Mouse (Mus musculus) liver, postnatal 0 days (tissue): ENCODE results near the gene Carmil3. TPM values are rescaled to one million over a fixed set of nuclear protein-coding genes. Genes with fewer than 3 reads are reported as not detected.

Experiments
- ATAC-seq: fragments of 200-750 bp; cut with Nextera tagmentation; 2 replicates; pipeline ENCODE4 v1.8.0; 2017; ENCODE audit warnings: mild to moderate bottlenecking, moderate library complexity
- DNase-seq: peaks from one replicate; pipeline ENCODE4 v3.0.0-alpha.2; 2016
- H3K27ac ChIP-seq: fragments of 300-500 bp; sonication (generic); 2 replicates; pipeline ENCODE4 v1.5.1; 2014; ENCODE audit warnings: antibody characterized with exemption, moderate library complexity, mild to moderate bottlenecking, low read depth
- H3K27me3 ChIP-seq: fragments of 300-500 bp; sonication (generic); 2 replicates; pipeline ENCODE4 v1.6.1; 2014; ENCODE audit warnings: low read length, control low read depth, mixed read lengths; ENCODE audit not compliant: insufficient read depth
- H3K36me3 ChIP-seq: fragments of 300-500 bp; sonication (generic); replicated peaks from 2 replicates; pipeline ENCODE4 v1.6.1; 2014; ENCODE audit warnings: mild to moderate bottlenecking, control low read depth, low read length, moderate library complexity, mixed read lengths; ENCODE audit not compliant: insufficient read depth
- H3K4me1 ChIP-seq: fragments of 300-500 bp; sonication (generic); 2 replicates; pipeline ENCODE4 v1.6.1; 2014; ENCODE audit warnings: antibody characterized with exemption, mild to moderate bottlenecking, control low read depth; ENCODE audit not compliant: insufficient read depth
- H3K4me2 ChIP-seq: fragments of 300-500 bp; sonication (generic); 2 replicates; pipeline ENCODE4 v1.6.1; 2014; ENCODE audit warnings: low read depth, mild to moderate bottlenecking, low read length, moderate library complexity, mixed read lengths
- H3K4me3 ChIP-seq: fragments of 300-500 bp; sonication (generic); 2 replicates; pipeline ENCODE4 v1.5.1; 2014; ENCODE audit warnings: low read depth, low read length
- H3K9ac ChIP-seq: fragments of 300-500 bp; sonication (generic); replicated peaks from 2 replicates; pipeline ENCODE4 v1.6.1; 2014; ENCODE audit warnings: mild to moderate bottlenecking, moderate library complexity
- H3K9me3 ChIP-seq: fragments of 300-500 bp; sonication (generic); 2 replicates; pipeline ENCODE4 v1.6.1; 2016; ENCODE audit warnings: mild to moderate bottlenecking, control low read depth, low read length, mixed read lengths
- CTCF ChIP-seq: sonication (generic); IDR thresholded peaks from 2 replicates; pipeline ENCODE4 v1.5.1; 2016; ENCODE audit warnings: antibody characterized with exemption, low read depth
- EP300 ChIP-seq: IDR thresholded peaks from 2 replicates; pipeline ENCODE4 v1.6.1; 2016; ENCODE audit warnings: antibody characterized with exemption, low read depth, mild to moderate bottlenecking
- WGBS: fragments of 180-500 bp; shearing (Covaris S2); extraction: QIAGEN DNeasy Blood & Tissue Kit; methylation state at CpG from one replicate; pipeline ENCODE4 v1.1.7; 2014; ENCODE audit not compliant: insufficient replicate concordance; 5-methylcytosine and 5-hydroxymethylcytosine counted together
- polyA plus RNA-seq: library from polyadenylated mRNA; unstranded; fragments of >200 nt; fragmentation: Nextera tagmentation; extraction: Ambion mirVana; gene quantifications from 2 replicates; pipeline ENCODE4 v1.2.1, GENCODE M21; 2015

Carmil3 gene
- polyA plus RNA-seq, 1 experiment from 2014 or later, result 0.08 TPM

GRCm38 (mm10) chr14:55526674-55527073 is 36.2 kb downstream of the Carmil3 start:
- Histone ChIP-seq H3K27me3 (peaks cover 25% of the 10 kb centered on the region), H3K4me2 (no peak overlapping the region), H3K9me3 (no peaks in the 10 kb centered on the region), H3K36me3 (no peaks in the 10 kb centered on the region), H3K27ac (no peak overlapping the region), H3K4me3 (no peak overlapping the region), H3K4me1 (peaks cover 4% of the 10 kb centered on the region; the same call in 1 of the 2 replicates), H3K9ac (no peak overlapping the region)
- DNase-seq, result no peak
- no peak for TF ChIP-seq CTCF
- no peak for TF ChIP-seq EP300
- no peak for ATAC-seq
- 65% methylated on average over 2 of the region's 2 CpGs for WGBS

- Histone ChIP-seq H3K27me3 (peaks cover 15% of the 10 kb centered on the region; the same call in 1 of the 2 replicates), H3K9me3 (no peaks in the 10 kb centered on the region), H3K27ac (no peak overlapping the region), H3K4me1 (peaks cover 4% of the 10 kb centered on the region; the same call in 1 of the 2 replicates), H3K9ac (no peak overlapping the region), H3K36me3 (no peaks in the 10 kb centered on the region), H3K4me3 (no peak overlapping the region), H3K4me2 (no peak overlapping the region)
- ATAC-seq (no peak), DNase-seq (peak; percentile 49)
- TF ChIP-seq EP300 (no peak), CTCF (peak; percentile 72)
- 14% methylated on average over 3 of the region's 3 CpGs for WGBS
Observed at GRCm38 (mm10) chr14:55527940-55528339, 37.5 kb downstream of the Carmil3 start.

GRCm38 (mm10) chr14:55536116-55536745 is 45.8 kb downstream of the Carmil3 start:
- Histone ChIP-seq H3K4me2 (no peak overlapping the region), H3K4me3 (no peak overlapping the region), H3K9me3 (no peaks in the 10 kb centered on the region), H3K9ac (no peak overlapping the region), H3K27ac (no peak overlapping the region), H3K4me1 (peaks cover 14% of the 10 kb centered on the region; the same call in 1 of the 2 replicates), H3K27me3 (no peaks in the 10 kb centered on the region), H3K36me3 (no peaks in the 10 kb centered on the region)
- ATAC-seq (no peak), DNase-seq (peak; percentile 75)
- 56% methylated on average over 6 of the region's 6 CpGs for WGBS
- TF ChIP-seq CTCF (peak; percentile 92), EP300 (no peak)

GRCm38 (mm10) chr14:55540067-55540786 is 49.8 kb downstream of the Carmil3 start, which contains the start of gene Pck2:
Gene Pck2, plus strand, starts transcription at chr14:55540266.
- no peaks in the 10 kb centered on the region for H3K27me3 ChIP-seq
- H3K9me3 ChIP-seq, result no peaks in the 10 kb centered on the region
- peak within 1 kb of the TSS; percentile 83 for H3K9ac ChIP-seq
- H3K27ac ChIP-seq, result peak within 1 kb of the TSS; percentile 89
- peak; percentile 92 for DNase-seq
- peaks cover 26% of the 10 kb centered on the region for H3K36me3 ChIP-seq
- peak; percentile 91 for ATAC-seq
- peak within 1 kb of the TSS; percentile 78 for H3K4me3 ChIP-seq
- TF ChIP-seq CTCF, result no peak
- TF ChIP-seq EP300, result peak; percentile 60; the same call in 1 of the 2 replicates
- under 1% methylated on average over 32 of the region's 32 CpGs for WGBS
- H3K4me1 ChIP-seq, result peaks cover 21% of the 10 kb centered on the region
- peak within 1 kb of the TSS; percentile 87 for H3K4me2 ChIP-seq

GRCm38 (mm10) chr14:55540787-55541321 is 50.4 kb downstream of the Carmil3 start:
- peak overlapping the region; percentile 78 for H3K4me3 ChIP-seq
- H3K9ac ChIP-seq, result peak overlapping the region; percentile 83
- ATAC-seq (peak; percentile 50), DNase-seq (peak; percentile 84)
- 0 out of 2 replicates have a peak, but pooled peaks have one; percentile 22 for TF ChIP-seq EP300
- no peak for TF ChIP-seq CTCF
- H3K27ac ChIP-seq, result peak overlapping the region; percentile 89
- H3K27me3 ChIP-seq, result no peaks in the 10 kb centered on the region
- H3K4me2 ChIP-seq, result peak overlapping the region; percentile 87
- peaks cover 31% of the 10 kb centered on the region for H3K36me3 ChIP-seq
- peaks cover 21% of the 10 kb centered on the region for H3K4me1 ChIP-seq
- WGBS, result 7% methylated on average over 10 of the region's 10 CpGs
- no peaks in the 10 kb centered on the region for H3K9me3 ChIP-seq

GRCm38 (mm10) chr14:55542268-55542667 is 51.8 kb downstream of the Carmil3 start:
- TF ChIP-seq CTCF (peak; percentile 35), EP300 (peak; percentile 61)
- Histone ChIP-seq H3K9ac (peak overlapping the region; percentile 83; the same call in 1 of the 2 replicates), H3K27me3 (no peaks in the 10 kb centered on the region), H3K4me1 (peaks cover 21% of the 10 kb centered on the region), H3K9me3 (no peaks in the 10 kb centered on the region), H3K36me3 (peaks cover 43% of the 10 kb centered on the region), H3K4me2 (peak overlapping the region; percentile 87), H3K4me3 (0 out of 2 replicates have a peak overlapping the region, but pooled peaks have one; percentile 78), H3K27ac (peak overlapping the region; percentile 89)
- ATAC-seq (peak; percentile 67), DNase-seq (peak; percentile 62)
- 74% methylated on average over 12 of the region's 12 CpGs for WGBS
